Mouse (Mus musculus): ENCODE results near the gene Tom1l2. TPM values are rescaled to one million over a fixed set of nuclear protein-coding genes. Genes with fewer than 3 reads are reported as not detected.

Tom1l2 gene
- total and polyA plus RNA-seq, 2 experiments from 2014 or later: 31.3 to 77.3 TPM

DNA sequence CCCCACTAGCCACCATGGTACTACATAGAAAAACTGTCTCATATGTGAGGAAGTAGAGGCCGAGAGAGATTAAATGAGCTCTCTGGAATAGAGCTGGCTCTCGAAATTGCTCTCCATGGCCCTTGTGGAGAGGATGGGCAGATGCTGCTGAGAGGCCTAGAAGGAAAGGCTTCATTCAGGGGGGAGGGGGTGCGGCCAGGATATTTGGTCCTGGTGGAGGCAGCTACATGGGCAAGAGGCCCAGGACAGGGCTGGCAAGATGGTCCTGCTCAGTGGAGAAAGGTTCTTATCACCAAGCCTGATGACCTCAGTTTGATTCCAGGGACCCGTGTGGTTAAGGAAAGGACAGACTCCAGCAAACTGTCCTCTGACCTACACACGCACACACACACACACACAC, 33.2 kb upstream of the Tom1l2 start:
- H3K4me2 ChIP-seq (ENCODE audit: low read depth, low read length): no peak overlapping the region
- no peak overlapping the region for H3K4me3 ChIP-seq (ENCODE audit: low read depth, low read length)
- H3K27ac ChIP-seq (ENCODE audit: low read depth): no peak overlapping the region
- H3K36me3 ChIP-seq (replicated peaks; ENCODE audit: control insufficient read depth, insufficient read depth, low read length): no peaks in the 10 kb centered on the region
- H3K27me3 ChIP-seq (ENCODE audit: control insufficient read depth, insufficient read depth, low read length): no peaks in the 10 kb centered on the region
- TF ChIP-seq CTCF (IDR thresholded peaks at IDR 0.05; ENCODE audit: low read depth) (no peak), EP300 (IDR thresholded peaks at IDR 0.05; ENCODE audit: low read depth) (no peak)
- H3K9ac ChIP-seq (replicated peaks; ENCODE audit: low read depth, low read length): no peak overlapping the region
- no peaks in the 10 kb centered on the region for H3K4me1 ChIP-seq (ENCODE audit: control insufficient read depth, insufficient read depth)
- WGBS: 62% methylated on average over 4 of the region's 5 CpGs
- no peaks in the 10 kb centered on the region for H3K9me3 ChIP-seq (replicated peaks; ENCODE audit: control insufficient read depth, low read length)
- ATAC-seq (ENCODE audit: insufficient read depth, low read depth) (no peak), DNase-seq (ENCODE audit: low spot score) (no peak)

GRCm38 (mm10) chr11:60384762-60385421, 32.2 kb upstream of the Tom1l2 start:
- no peak overlapping the region for H3K4me3 ChIP-seq (ENCODE audit: low read depth, low read length)
- 13% methylated on average over 16 of the region's 16 CpGs for WGBS
- ATAC-seq (ENCODE audit: insufficient read depth, low read depth) (no peak), DNase-seq (ENCODE audit: low spot score) (no peak)
- H3K27ac ChIP-seq (ENCODE audit: low read depth): no peak overlapping the region
- H3K4me1 ChIP-seq (ENCODE audit: control insufficient read depth, insufficient read depth): no peaks in the 10 kb centered on the region
- H3K27me3 ChIP-seq (ENCODE audit: control insufficient read depth, insufficient read depth, low read length): no peaks in the 10 kb centered on the region
- no peaks in the 10 kb centered on the region for H3K9me3 ChIP-seq (replicated peaks; ENCODE audit: control insufficient read depth, low read length)
- no peaks in the 10 kb centered on the region for H3K36me3 ChIP-seq (replicated peaks; ENCODE audit: control insufficient read depth, insufficient read depth, low read length)
- TF ChIP-seq CTCF (IDR thresholded peaks at IDR 0.05; ENCODE audit: low read depth) (no peak), EP300 (IDR thresholded peaks at IDR 0.05; ENCODE audit: low read depth) (no peak)
- no peak overlapping the region for H3K4me2 ChIP-seq (ENCODE audit: low read depth, low read length)
- no peak overlapping the region for H3K9ac ChIP-seq (replicated peaks; ENCODE audit: low read depth, low read length)

DNA sequence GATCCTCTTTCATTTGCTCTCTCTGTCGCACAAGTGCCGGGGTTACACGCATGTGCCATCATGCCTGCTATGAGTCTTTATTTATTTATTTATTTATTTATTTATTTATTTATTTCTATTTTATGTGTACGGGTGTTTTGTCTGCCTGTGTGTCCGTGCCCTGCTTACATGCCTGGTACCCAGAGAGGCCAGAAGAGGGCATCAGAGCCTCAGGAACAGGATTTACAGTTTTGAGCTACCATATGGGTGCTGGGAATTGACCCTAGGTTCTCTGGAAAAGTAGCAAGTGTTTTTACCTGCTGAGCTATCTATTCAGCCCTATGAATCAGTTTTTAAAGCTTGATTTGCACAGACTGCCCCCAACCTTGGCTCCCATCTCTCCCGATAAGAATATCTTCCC, 30.8 kb upstream of the Tom1l2 start:
- H3K9me3 ChIP-seq (replicated peaks; ENCODE audit: control insufficient read depth, low read length): no peaks in the 10 kb centered on the region
- no peaks in the 10 kb centered on the region for H3K36me3 ChIP-seq (replicated peaks; ENCODE audit: control insufficient read depth, insufficient read depth, low read length)
- TF ChIP-seq EP300 (IDR thresholded peaks at IDR 0.05; ENCODE audit: low read depth) (no peak), CTCF (IDR thresholded peaks at IDR 0.05; ENCODE audit: low read depth) (no peak)
- no peak for ATAC-seq (ENCODE audit: insufficient read depth, low read depth)
- H3K4me3 ChIP-seq (ENCODE audit: low read depth, low read length): no peak overlapping the region
- H3K4me2 ChIP-seq (ENCODE audit: low read depth, low read length): no peak overlapping the region
- no peak overlapping the region for H3K9ac ChIP-seq (replicated peaks; ENCODE audit: low read depth, low read length)
- H3K27me3 ChIP-seq (ENCODE audit: control insufficient read depth, insufficient read depth, low read length): no peaks in the 10 kb centered on the region
- H3K4me1 ChIP-seq (ENCODE audit: control insufficient read depth, insufficient read depth): no peaks in the 10 kb centered on the region
- no peak overlapping the region for H3K27ac ChIP-seq (ENCODE audit: low read depth)
- DNase-seq (ENCODE audit: low spot score): no peak
- WGBS: 88% methylated on average over 6 of the region's 6 CpGs

- 74% methylated on average over 6 of the region's 6 CpGs for WGBS
- Histone ChIP-seq H3K4me3 (ENCODE audit: low read depth, low read length) (no peak overlapping the region), H3K9me3 (replicated peaks; ENCODE audit: control insufficient read depth, low read length) (no peaks in the 10 kb centered on the region), H3K4me1 (ENCODE audit: control insufficient read depth, insufficient read depth) (no peaks in the 10 kb centered on the region), H3K36me3 (replicated peaks; ENCODE audit: control insufficient read depth, insufficient read depth, low read length) (no peaks in the 10 kb centered on the region), H3K27me3 (ENCODE audit: control insufficient read depth, insufficient read depth, low read length) (no peaks in the 10 kb centered on the region), H3K4me2 (ENCODE audit: low read depth, low read length) (no peak overlapping the region), H3K27ac (ENCODE audit: low read depth) (no peak overlapping the region), H3K9ac (replicated peaks; ENCODE audit: low read depth, low read length) (no peak overlapping the region)
- DNase-seq (ENCODE audit: low spot score) (no peak), ATAC-seq (ENCODE audit: insufficient read depth, low read depth) (no peak)
- TF ChIP-seq EP300 (IDR thresholded peaks at IDR 0.05; ENCODE audit: low read depth) (no peak), CTCF (IDR thresholded peaks at IDR 0.05; ENCODE audit: low read depth) (no peak)
Observed at GRCm38 (mm10) chr11:60374481-60374880, 21.8 kb upstream of the Tom1l2 start.

DNA sequence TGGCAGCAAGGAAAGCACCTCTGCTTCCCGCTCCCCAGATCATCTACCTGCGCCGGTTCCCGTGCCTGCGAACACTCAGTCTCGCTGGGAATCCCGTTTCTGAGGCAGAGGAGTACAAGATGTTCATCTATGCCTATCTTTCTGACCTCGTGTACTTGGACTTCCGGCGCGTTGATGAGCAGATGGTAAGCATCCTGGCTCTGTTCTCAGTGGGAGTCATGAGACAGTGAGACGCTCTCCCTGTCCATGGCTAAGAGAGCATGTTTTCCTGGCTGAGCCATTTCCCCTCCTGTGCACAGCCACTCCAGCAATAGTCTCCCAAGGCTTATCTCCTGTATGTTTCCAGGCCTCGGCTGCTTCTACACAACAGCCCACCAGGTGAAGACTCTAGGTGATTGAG, 17.7 kb upstream of the Tom1l2 start:
- H3K4me3 ChIP-seq (ENCODE audit: low read depth, low read length): no peak overlapping the region
- DNase-seq (ENCODE audit: low spot score) (no peak), ATAC-seq (ENCODE audit: insufficient read depth, low read depth) (no peak)
- H3K9ac ChIP-seq (replicated peaks; ENCODE audit: low read depth, low read length): no peak overlapping the region
- 75% methylated on average over 13 of the region's 13 CpGs for WGBS
- TF ChIP-seq CTCF (IDR thresholded peaks at IDR 0.05; ENCODE audit: low read depth) (no peak), EP300 (IDR thresholded peaks at IDR 0.05; ENCODE audit: low read depth) (no peak)
- peaks cover 12% of the 10 kb centered on the region for H3K4me1 ChIP-seq (ENCODE audit: control insufficient read depth, insufficient read depth)
- no peaks in the 10 kb centered on the region for H3K27me3 ChIP-seq (ENCODE audit: control insufficient read depth, insufficient read depth, low read length)
- no peaks in the 10 kb centered on the region for H3K36me3 ChIP-seq (replicated peaks; ENCODE audit: control insufficient read depth, insufficient read depth, low read length)
- H3K9me3 ChIP-seq (replicated peaks; ENCODE audit: control insufficient read depth, low read length): no peaks in the 10 kb centered on the region
- no peak overlapping the region for H3K4me2 ChIP-seq (ENCODE audit: low read depth, low read length)
- no peak overlapping the region for H3K27ac ChIP-seq (ENCODE audit: low read depth)

DNA sequence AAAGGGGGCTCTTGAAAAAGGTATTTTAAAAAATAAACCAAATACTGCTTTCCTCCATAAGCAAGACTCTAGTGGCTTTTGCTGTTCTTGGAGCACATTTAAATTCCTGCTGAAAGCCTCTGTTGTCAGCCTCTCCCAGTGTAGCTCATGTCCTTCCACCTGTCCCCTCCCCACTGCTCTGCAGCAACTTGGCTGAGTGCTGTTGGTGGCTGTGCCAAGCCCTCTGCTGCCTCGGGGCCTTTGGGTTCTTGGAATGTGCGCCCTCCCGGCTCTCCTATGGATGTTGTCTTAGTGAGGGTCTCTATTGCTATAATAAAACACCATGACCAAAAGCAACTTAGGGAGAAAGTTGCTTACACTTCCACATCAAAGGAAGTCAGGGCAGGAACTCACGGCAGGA, 16.7 kb upstream of the Tom1l2 start:
- Histone ChIP-seq H3K4me1 (ENCODE audit: control insufficient read depth, insufficient read depth) (peaks cover 12% of the 10 kb centered on the region), H3K4me3 (ENCODE audit: low read depth, low read length) (no peak overlapping the region), H3K9ac (replicated peaks; ENCODE audit: low read depth, low read length) (no peak overlapping the region), H3K27ac (ENCODE audit: low read depth) (no peak overlapping the region), H3K9me3 (replicated peaks; ENCODE audit: control insufficient read depth, low read length) (no peaks in the 10 kb centered on the region), H3K4me2 (ENCODE audit: low read depth, low read length) (no peak overlapping the region), H3K27me3 (ENCODE audit: control insufficient read depth, insufficient read depth, low read length) (no peaks in the 10 kb centered on the region), H3K36me3 (replicated peaks; ENCODE audit: control insufficient read depth, insufficient read depth, low read length) (no peaks in the 10 kb centered on the region)
- DNase-seq (ENCODE audit: low spot score): no peak
- TF ChIP-seq EP300 (IDR thresholded peaks at IDR 0.05; ENCODE audit: low read depth) (no peak), CTCF (IDR thresholded peaks at IDR 0.05; ENCODE audit: low read depth) (no peak)
- no peak for ATAC-seq (ENCODE audit: insufficient read depth, low read depth)
- WGBS: 62% methylated on average over 4 of the region's 4 CpGs
